Mouse (Mus musculus): ENCODE measurements at regions not wholly inside any gene's neighbourhood (a gene's known extent, or its start where the extent isn't known, plus 50 kb on each side); places are given as distances from the start of the nearest gene placed in this dataset.

GRCm38 (mm10) chr14:25206855-25207254 lies 252.1 kb upstream of the Zmiz1 start:
- no peak for TF ChIP-seq ETS1 (IDR thresholded peaks at IDR 0.05; ENCODE audit: low read depth, low read length)
- TF ChIP-seq MYC (IDR thresholded peaks at IDR 0.05; ENCODE audit: low read depth, low read length): no peak
- no peak for TF ChIP-seq GATA1 (IDR thresholded peaks at IDR 0.05; ENCODE audit: low read depth, low read length)
- TF ChIP-seq MEF2A (IDR thresholded peaks at IDR 0.05; ENCODE audit: extremely low read depth, insufficient replicate concordance, low read depth, low read length, poor library complexity, severe bottlenecking): no peak
- no peak for TF ChIP-seq JUND (IDR thresholded peaks at IDR 0.05; ENCODE audit: low read depth, low read length)
- no peaks in the 10 kb centered on the region for H3K36me3 ChIP-seq (ENCODE audit: control insufficient read depth in 1 of 2, insufficient read depth in 2 of 2, low read length in 2 of 2)
- H3K9ac ChIP-seq (ENCODE audit: control insufficient read depth, low read depth, low read length, poor library complexity, severe bottlenecking): no peak overlapping the region

DNA sequence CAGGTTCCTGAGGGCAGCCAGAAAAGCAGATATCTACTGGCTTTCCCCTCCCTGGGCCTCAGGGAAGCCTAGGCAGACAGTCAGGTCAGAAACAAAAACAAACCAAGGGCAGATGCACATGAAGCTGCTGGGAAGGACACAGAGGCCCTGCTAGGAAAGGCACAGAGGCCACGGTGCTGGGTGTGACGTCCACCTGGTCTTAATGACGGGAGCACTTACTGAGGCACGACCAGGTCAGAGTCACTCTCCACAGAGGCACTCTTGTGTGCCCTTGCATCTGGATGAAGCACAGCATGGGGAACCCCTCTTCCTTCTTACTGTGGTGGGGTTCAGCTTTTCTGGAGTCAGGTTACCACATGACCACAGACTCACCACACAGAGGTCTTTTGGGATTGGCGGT lies 251.6 kb upstream of the Zmiz1 start:
- DNase-seq (ENCODE audit: low read depth, low spot score): no peak
- H3K9ac ChIP-seq (ENCODE audit: control insufficient read depth, low read depth, low read length, poor library complexity, severe bottlenecking): no peak overlapping the region
- no peak overlapping the region for H3K27ac ChIP-seq (ENCODE audit: control insufficient read depth, low read depth, low read length)
- H3K36me3 ChIP-seq (ENCODE audit: control insufficient read depth in 1 of 2, insufficient read depth in 2 of 2, low read length in 2 of 2): no peaks in the 10 kb centered on the region
- H3K79me2 ChIP-seq (ENCODE audit: control insufficient read depth, insufficient read depth, low read length, poor library complexity): no peaks in the 10 kb centered on the region
- no peaks in the 10 kb centered on the region for H3K4me1 ChIP-seq (ENCODE audit: control insufficient read depth in 1 of 2, insufficient read depth in 2 of 2, low read length in 2 of 2)
- TF ChIP-seq E2F4 (IDR thresholded peaks at IDR 0.05; ENCODE audit: borderline replicate concordance, low read depth, low read length): no peak
- no peak for TF ChIP-seq ZNF384 (IDR thresholded peaks at IDR 0.05; ENCODE audit: low read depth, low read length)
- TF ChIP-seq GABPA (IDR thresholded peaks at IDR 0.05; ENCODE audit: low read depth, low read length): no peak
- TF ChIP-seq ELF1 (IDR thresholded peaks at IDR 0.05; ENCODE audit: low read depth, low read length): no peak
- no peak for TF ChIP-seq MXI1 (IDR thresholded peaks at IDR 0.05; ENCODE audit: low read depth, low read length)
- no peak for TF ChIP-seq HCFC1 (IDR thresholded peaks at IDR 0.05; ENCODE audit: low read depth, low read length)
- H3K4me3 ChIP-seq (ENCODE audit: control insufficient read depth in 1 of 2, insufficient read depth in 1 of 2, low read depth in 2 of 2, low read length in 2 of 2): no peak overlapping the region
- H3K27me3 ChIP-seq (ENCODE audit: control insufficient read depth in 1 of 2, insufficient read depth in 2 of 2, low read length in 2 of 2): no peaks in the 10 kb centered on the region
- H3K9me3 ChIP-seq (replicated peaks; ENCODE audit: insufficient read depth, low read length): no peaks in the 10 kb centered on the region

More at GRCm38 (mm10) chr14:25206855-25207254, 252.1 kb upstream of the Zmiz1 start:
- Histone ChIP-seq H3K4me1 (ENCODE audit: control insufficient read depth in 1 of 2, insufficient read depth in 2 of 2, low read length in 2 of 2) (no peaks in the 10 kb centered on the region), H3K4me3 (ENCODE audit: control insufficient read depth in 1 of 2, insufficient read depth in 1 of 2, low read depth in 2 of 2, low read length in 2 of 2) (no peak overlapping the region), H3K9me3 (replicated peaks; ENCODE audit: insufficient read depth, low read length) (no peaks in the 10 kb centered on the region), H3K27ac (ENCODE audit: control insufficient read depth, low read depth, low read length) (no peak overlapping the region), H3K79me2 (ENCODE audit: control insufficient read depth, insufficient read depth, low read length, poor library complexity) (no peaks in the 10 kb centered on the region), H3K27me3 (ENCODE audit: control insufficient read depth in 1 of 2, insufficient read depth in 2 of 2, low read length in 2 of 2) (no peaks in the 10 kb centered on the region)
- DNase-seq (ENCODE audit: low read depth, low spot score): no peak

- Histone ChIP-seq H3K36me3 (ENCODE audit: control insufficient read depth in 1 of 2, insufficient read depth in 2 of 2, low read length in 2 of 2) (no peaks in the 10 kb centered on the region), H3K9me3 (replicated peaks; ENCODE audit: insufficient read depth, low read length) (no peaks in the 10 kb centered on the region), H3K9ac (ENCODE audit: control insufficient read depth, low read depth, low read length, poor library complexity, severe bottlenecking) (no peak overlapping the region), H3K27ac (ENCODE audit: control insufficient read depth, low read depth, low read length) (no peak overlapping the region), H3K4me3 (ENCODE audit: control insufficient read depth in 1 of 2, insufficient read depth in 1 of 2, low read depth in 2 of 2, low read length in 2 of 2) (no peak overlapping the region), H3K4me1 (ENCODE audit: control insufficient read depth in 1 of 2, insufficient read depth in 2 of 2, low read length in 2 of 2) (no peaks in the 10 kb centered on the region), H3K79me2 (ENCODE audit: control insufficient read depth, insufficient read depth, low read length, poor library complexity) (no peaks in the 10 kb centered on the region), H3K27me3 (ENCODE audit: control insufficient read depth in 1 of 2, insufficient read depth in 2 of 2, low read length in 2 of 2) (no peaks in the 10 kb centered on the region)
- DNase-seq (ENCODE audit: low read depth, low spot score): no peak
- TF ChIP-seq MEF2A (IDR thresholded peaks at IDR 0.05; ENCODE audit: extremely low read depth, insufficient replicate concordance, low read depth, low read length, poor library complexity, severe bottlenecking) (no peak), TAL1 (IDR thresholded peaks at IDR 0.05; ENCODE audit: low read length) (no peak), HCFC1 (IDR thresholded peaks at IDR 0.05; ENCODE audit: low read depth, low read length) (no peak), BHLHE40 (IDR thresholded peaks at IDR 0.05; ENCODE audit: borderline replicate concordance, low read depth, low read length) (no peak), SMC3 (IDR thresholded peaks at IDR 0.05; ENCODE audit: low read depth, low read length) (no peak), SIN3A (IDR thresholded peaks at IDR 0.05; ENCODE audit: low read length) (no peak), CTCF (IDR thresholded peaks at IDR 0.05 in 2 of 3, conservative IDR thresholded peaks at IDR 0.05 in 1 of 3; ENCODE audit: control insufficient read depth in 1 of 3, insufficient read depth in 1 of 3, low read depth in 2 of 3, low read length in 3 of 3, poor library complexity in 1 of 3, severe bottlenecking in 1 of 3) (no peak), GATA1 (IDR thresholded peaks at IDR 0.05; ENCODE audit: low read depth, low read length) (no peak), ZKSCAN1 (IDR thresholded peaks at IDR 0.05; ENCODE audit: low read depth, low read length) (no peak)
These were observed 250.5 kb upstream of the Zmiz1 start for GRCm38 (mm10) chr14:25208221-25209056.
